Mouse (Mus musculus): ENCODE data around the gene Ddi2.

DNA sequence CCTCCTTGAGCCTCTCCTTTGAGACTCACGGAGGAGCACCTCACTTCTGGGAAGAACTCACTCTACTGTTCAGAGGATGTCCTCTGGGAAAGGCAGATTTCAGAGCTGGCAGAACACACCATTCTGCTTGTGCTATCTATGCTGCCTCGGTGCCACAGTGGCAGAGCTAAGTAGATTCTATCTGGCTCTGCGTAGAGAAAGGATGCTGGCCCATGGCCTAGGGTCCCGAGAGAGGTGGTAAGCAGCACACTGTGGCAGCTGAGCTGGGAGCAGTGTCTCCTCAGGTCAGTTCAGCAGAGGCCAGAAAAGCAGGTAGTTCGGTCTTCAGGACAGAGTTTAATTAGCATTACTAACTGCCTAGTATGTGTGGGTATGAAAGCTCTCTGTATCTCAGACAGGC, 75.0 kb downstream of the Ddi2 start:
- TF ChIP-seq POLR2A (IDR thresholded peaks at IDR 0.05; ENCODE audit: borderline replicate concordance, insufficient read depth, low read length) (no peak), CTCF (IDR thresholded peaks at IDR 0.05; ENCODE audit: borderline replicate concordance, insufficient read depth, low read depth, low read length) (no peak)
